Mouse (Mus musculus) myocyte (in vitro differentiated cells): ENCODE results near the gene Ptpn7.

Source experiments
- CEBPB ChIP-seq: IDR thresholded peaks from 2 replicates; pipeline ENCODE4 v1.6.1; 2011; ENCODE audit warnings: mild to moderate bottlenecking, moderate library complexity; ENCODE audit not compliant: poor library complexity, insufficient read depth, severe bottlenecking
- MAX ChIP-seq: IDR thresholded peaks from one replicate; pipeline ENCODE4 v1.6.1; 2011; ENCODE audit warnings: low read depth, mild to moderate bottlenecking, control low read depth
- POLR2A ChIP-seq: IDR thresholded peaks from one replicate; pipeline ENCODE4 v1.6.1; 2011; ENCODE audit warnings: low read depth, mild to moderate bottlenecking, control low read depth, moderate library complexity; ENCODE audit not compliant: insufficient read length
- POLR2AphosphoS2 ChIP-seq: IDR thresholded peaks from one replicate; pipeline ENCODE4 v1.6.1; 2011; ENCODE audit warnings: low read depth, control low read depth; ENCODE audit not compliant: insufficient read length
- SRF ChIP-seq: IDR thresholded peaks from one replicate; pipeline ENCODE4 v1.6.1; 2011; ENCODE audit warnings: low read depth; ENCODE audit not compliant: control insufficient read depth, insufficient read length
- TCF12 ChIP-seq: IDR thresholded peaks from one replicate; pipeline ENCODE4 v1.6.1; 2011; ENCODE audit warnings: mild to moderate bottlenecking, control low read depth; ENCODE audit not compliant: poor library complexity, insufficient read depth, severe bottlenecking

DNA sequence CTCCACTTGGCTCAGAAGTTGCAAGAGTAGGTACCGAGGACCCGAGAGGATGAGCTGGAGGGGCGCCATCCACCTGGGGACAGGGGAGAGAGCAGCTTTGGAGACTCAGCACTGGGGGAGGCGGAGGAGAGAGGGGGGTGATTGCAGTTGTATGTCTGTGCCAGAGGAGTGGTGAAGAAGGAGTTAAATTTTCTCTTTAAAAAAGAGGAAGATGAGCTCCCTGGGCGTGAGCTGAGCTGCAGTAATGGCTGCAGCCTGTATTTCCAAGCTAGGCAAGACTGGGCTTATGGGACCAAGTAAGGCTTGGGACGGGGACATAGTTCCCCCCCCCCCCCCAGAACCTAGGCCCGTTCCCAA lies 15.2 kb downstream of the Ptpn7 start:
- TF ChIP-seq POLR2A (no peak), POLR2AphosphoS2 (no peak), SRF (no peak), MAX (no peak), TCF12 (no peak), CEBPB (no peak)
